Mouse (Mus musculus): ENCODE results near the gene Fmo5. TPM values are rescaled to one million over a fixed set of nuclear protein-coding genes. Genes with fewer than 3 reads are reported as not detected.
A peak's percentile ranks its signal among the peaks of the same experiment; 100 is the strongest.

The Fmo5 gene
- total RNA-seq, 2 experiments from 2014 or later = 4.5 to 4.8 TPM

DNA sequence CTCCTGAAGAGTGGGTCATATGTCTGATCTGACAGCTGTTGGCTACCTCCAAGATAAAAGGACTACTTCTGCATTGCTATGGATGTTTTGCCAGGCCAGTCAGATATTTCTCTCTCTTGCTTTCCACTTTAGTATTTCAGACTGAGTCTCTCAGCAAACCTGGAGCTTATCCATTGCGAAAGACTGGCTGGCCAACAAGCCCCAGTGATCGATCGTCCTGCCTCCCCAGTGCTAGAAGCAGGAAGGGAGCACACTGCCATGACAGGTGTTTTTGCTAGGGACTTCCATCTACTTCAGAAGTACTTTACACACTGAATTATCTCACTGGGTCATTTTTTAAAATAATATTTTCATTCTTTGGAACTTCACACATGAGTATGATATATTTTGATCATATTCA, 49.8 kb downstream of the Fmo5 start:
- no peak for DNase-seq (ENCODE audit: low spot score in 2 of 2)

DNA sequence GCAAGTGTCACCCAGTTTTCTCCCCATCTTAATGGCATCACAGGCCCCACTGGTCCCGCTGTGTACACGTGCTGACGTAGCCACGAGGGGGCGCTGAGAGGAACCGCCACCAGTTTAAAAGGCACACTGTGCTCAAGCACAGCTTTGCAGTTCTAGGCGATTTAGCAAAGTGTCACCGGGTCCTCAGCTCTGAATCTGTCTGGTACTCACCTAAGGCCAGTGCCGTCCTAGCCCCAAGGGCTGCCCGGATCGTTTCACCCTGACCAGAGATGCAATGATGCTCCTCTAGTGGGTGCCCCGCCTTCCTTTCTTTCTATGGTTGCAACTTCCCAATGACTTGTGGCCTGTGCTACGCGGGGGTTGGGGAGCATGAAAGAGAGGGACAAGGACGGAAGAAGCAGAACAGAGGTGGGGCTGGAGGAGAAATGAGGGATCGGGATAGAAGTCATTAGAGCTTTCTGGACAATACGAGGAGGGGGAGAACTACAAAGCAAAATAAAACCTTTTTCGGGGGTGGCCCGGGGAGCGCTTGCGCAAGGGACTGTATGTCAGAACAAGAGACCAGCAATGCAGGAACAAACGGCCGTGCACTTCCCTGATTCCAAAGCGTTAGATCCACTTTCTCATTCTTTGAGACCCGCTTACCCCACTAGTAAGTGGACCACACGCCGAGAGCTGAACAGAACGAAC, 52.2 kb downstream of the Fmo5 start:
- DNase-seq (ENCODE audit: low spot score in 2 of 2) = peak; percentile 82 to 83

DNA sequence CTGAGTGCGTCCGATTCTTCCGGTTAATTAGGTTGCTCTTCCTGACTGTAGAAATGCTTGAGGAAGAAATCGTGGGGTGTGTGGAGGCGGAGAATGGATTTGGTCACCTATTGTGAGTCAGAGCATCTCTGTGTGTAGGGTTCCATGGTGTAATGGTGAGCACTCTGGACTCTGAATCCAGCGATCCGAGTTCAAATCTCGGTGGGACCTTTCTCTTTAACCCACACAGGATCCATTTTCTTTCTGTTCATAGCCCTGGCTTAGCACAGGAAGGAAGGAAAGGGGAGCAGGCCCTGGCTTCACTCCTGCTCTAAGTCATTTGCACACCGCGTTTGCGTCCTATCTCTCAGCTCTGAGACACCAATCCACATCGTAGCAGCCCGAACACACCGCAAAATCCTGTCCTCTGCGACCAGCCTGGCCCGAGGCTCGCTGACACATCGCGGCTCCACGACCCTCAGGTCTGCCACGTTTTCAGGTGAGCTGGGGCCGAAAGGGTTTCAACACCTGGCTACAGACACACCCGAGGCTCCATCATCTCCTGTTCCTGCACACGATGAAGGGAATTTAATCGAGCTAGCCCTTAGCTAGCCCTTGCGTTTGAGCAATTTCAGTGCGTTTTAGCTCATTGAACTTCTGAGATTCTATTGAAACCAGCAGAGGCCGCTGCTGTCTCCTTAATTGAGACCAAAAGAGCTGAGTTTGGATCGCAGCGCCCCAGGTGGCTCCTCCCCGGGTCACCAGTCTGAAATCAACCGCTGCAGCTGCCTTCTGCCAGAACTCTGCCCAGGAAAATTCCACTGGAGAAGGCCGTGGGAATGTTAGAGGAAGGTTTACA, 52.9 kb downstream of the Fmo5 start:
- DNase-seq (ENCODE audit: low spot score in 2 of 2) = peak; percentile 74 to 76

DNA sequence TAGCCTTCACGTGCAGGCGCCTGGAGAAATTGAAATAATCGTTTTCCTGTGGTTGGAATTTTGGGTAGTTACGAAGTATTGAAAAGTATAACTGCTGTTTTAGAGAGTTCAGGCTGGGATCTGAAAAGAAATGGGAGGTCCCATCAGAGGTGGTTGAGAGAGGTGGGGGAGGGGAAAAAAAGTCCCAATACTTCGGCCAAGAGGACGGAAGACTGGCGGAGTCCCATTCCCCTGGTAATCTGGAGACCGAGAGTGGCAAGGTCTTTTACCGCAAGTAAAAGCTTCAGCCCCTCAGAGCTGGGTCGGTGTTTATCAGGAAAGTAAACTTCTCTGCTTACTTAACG, 53.5 kb downstream of the Fmo5 start:
- DNase-seq (ENCODE audit: low spot score in 2 of 2) = no peak

DNA sequence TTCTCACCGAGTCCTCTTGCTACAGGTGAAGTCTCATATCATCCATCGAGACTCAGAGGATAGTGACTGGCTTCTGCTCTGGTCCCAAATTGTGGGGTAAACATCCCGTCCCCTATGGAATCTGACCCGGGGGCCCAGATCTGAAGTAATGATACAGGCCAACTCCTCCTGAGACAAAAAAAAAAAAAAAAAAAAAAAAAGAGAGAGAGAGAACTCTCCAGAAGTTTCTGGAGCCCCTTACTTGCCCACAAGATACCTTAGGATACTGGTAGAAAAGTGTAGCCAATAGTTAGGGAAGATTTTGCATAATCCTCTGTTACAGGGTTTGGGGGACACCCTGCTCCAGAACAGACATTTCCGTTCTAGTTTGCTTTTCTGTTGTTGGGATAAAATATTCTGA, 54.0 kb downstream of the Fmo5 start:
- DNase-seq (ENCODE audit: low spot score in 2 of 2) = no peak

DNA sequence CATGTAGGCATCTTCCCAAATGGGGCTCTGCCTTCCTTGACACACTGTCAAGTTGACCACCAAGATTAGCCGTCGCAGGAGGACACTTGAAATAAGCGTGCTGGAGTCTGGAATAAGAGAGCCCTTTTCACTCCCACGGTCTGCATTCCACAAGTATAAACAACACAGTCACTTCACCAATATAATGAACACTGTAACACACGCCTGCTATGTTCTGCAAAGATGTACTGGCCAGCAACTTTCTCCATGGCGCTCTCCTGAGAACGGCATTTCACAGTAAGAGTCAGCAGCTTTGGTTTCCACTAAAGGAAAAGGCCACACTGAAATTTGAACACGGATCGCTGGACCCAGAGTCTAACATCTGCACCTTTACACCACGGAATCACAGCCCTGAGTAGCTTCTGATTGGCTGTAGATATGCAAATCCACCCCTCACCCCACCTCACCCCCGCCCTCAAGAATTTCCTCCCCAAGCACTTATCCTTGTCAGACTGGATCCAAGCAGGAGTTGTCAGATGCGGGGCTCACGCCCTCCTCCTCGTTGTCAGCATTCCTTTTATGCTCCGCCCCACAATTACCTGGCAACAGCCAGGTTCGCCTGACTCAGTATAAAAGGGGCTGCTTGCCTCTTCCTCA, 55.1 kb downstream of the Fmo5 start:
- DNase-seq (ENCODE audit: low spot score in 2 of 2) = no peak

DNA sequence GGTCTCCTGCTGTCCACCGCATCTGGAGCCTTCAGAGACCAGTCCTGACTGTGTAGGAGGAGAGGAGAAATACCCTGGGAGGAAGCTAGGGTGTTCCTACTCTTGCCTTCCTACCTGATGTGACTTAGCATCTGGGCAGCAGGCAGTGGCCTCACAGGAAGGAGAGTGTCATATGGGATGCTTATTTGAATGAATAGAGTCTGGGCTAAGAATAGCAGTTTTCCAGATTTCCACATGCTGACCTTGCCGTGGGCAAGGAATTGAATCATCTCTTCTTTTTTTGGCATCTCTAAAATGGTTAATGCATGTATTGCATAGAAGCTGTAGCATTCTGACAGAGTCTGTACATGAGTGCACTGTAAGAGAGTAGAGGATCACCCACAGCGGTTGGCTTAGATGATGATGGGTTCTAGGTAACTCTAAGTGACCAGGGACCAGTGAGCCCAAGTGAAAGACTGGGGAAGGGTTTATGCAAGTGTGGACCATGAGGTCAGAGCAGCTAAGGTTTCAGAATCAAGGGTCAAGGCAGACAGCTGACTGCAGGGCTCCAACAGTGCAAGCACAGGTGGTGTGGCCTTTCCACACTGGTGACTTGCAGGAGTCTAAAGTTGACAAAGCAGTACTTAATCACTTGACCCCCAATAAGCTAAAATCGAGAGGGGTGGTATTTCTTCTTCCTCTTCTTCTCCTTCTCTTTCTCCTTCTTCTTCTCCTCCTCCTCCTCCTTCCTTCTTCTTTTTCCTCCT, 57.9 kb downstream of the Fmo5 start:
- no peak for DNase-seq (ENCODE audit: low spot score in 2 of 2)

DNA sequence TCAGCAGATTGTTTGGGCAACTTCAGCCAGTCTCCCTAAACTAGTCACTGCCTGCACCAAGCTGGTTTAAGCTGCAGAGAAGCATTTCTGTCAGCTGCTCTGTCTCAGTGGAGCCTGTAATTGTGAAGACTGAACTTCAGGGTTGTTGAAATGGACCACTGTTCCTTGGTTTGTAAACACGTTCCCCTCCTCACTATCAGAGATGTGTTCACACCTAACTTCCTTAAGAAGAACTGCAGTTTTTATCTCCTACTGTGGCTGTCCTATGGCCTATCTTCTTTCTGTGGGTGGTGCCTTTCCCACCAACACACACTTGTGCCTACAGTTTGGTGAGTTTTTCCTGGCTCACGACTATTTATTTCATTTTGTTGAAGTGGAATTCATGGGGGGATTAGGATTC, 60.7 kb downstream of the Fmo5 start:
- DNase-seq (ENCODE audit: low spot score in 2 of 2) = no peak

DNA sequence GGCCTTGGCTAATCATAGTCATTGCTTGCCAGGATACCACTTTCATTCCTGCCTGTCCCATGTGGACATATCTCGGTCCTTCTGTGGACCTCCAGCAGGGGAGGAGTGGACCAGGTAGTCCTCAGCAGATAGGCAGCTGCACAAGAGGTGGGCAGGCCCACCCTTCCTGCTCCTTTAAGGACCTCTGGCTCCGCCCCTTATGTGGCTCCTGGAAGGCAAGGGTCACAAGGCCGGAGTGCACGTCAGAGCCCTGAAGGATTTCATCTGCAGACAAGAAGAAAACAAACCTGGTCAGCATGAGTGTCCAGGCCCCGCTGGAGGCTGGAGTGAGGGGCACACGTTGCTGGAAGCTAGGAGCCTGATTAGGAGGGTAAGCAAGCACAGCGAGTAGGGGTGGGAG, 62.0 kb downstream of the Fmo5 start:
- DNase-seq (ENCODE audit: low spot score in 2 of 2) = no peak

DNA sequence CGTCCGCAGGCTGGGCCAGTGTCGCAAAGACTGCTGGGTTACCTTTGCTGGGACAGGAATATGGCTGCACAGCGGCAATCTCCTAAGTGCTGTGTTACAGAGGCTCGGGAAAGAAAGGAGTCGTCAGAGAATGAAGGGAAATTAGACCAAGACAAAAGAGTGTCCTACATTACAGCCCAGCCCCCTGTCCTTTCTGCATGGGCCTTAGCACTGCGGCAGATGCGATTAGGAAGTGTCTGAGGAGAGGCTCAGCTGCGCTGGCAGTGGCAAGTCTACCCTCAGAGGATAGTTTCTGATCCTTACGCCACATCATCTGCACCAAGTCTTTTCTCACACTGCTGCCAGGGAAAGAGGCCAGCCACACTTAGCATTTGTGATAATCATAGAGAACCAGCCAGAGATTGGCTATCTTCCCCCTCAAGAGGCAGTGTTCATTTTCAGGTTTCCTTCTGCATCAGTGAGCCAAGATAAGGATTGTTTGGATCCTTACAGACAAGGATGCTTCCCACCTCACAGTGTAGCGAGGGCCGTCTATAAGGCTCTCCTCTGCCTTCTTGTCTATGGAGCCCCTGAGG, 62.9 kb downstream of the Fmo5 start:
- DNase-seq (ENCODE audit: low spot score in 2 of 2) = peak in 1 of 2 experiments; percentile 23

DNA sequence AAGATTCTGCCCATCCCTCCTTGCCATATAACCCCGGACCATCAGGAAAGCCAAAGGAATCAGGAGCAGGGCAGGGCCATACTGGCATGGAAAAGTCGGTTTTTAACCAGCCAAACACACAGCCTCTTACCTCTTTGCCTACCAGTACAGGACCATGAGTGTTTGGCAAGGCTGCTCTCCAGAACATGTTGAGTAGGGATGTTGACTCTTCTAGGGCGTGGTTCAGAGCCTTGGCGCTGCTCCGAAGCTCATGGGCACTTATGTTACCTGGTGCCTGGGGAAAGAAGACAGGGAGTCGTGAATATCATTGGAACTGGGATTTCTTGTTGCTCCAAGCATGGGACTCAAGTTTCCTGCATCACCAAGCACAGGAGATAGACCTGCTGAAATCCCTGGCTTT, 65.2 kb downstream of the Fmo5 start:
- no peak for DNase-seq (ENCODE audit: low spot score in 2 of 2)

DNA sequence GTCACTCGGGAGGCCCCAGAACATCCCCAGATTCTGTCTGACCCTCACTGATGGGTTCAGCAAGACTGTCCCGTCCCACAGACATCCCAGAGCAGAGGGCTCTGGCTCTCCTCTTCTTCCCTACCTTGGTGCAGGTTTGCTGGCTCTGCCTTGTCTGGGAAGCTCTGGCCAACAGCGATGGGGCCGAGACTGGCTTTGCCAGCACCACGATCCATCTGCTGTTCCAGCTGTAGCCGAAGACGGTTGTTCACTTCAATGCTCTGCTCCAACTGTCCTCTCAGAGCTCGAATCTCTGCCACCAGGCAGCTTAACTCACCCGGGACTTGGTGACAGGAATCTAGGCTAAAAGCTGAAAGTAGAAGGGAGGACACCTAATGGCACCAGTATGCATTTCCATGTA, 68.3 kb downstream of the Fmo5 start:
- no peak for DNase-seq (ENCODE audit: low spot score in 2 of 2)

DNA sequence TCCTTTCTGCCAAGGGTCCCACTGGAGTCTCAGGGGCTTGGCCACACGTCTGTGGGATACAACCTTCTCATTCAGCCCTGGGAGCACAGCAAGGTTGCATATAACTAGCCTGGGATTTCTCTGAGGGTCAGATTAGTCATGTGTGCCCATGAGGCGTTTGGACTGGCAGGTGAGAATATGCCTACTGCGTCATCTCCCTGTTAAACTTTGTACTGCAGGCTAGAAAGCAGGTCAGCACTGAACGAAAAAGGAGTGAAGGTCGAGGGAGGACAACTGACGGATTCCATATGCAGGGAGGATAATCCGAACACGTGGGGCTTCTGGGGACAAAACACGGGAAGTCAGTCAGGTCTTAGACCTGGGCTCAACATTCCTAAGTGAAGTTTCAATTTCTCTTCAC, 68.7 kb downstream of the Fmo5 start:
- DNase-seq (ENCODE audit: low spot score in 2 of 2) = no peak

DNA sequence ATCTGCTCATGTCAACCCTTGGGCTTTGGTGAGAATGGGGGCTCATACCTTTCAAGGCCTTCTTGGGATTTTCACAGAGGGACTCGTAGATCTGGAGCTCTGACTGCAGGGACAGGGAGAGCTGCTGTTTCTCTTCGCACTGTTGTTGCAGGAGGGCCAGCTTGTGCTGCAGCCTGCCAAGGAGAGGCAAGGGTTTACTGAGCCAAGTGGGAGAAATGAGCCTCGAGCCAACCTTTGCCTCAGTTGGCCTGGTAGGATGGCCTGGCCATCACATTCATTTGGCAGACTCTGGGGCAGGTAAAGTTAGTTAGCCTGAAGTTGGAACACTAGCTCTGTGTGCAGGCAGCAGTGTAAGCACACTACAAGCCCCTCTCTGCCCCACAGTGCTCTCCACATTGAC, 70.5 kb downstream of the Fmo5 start:
- DNase-seq (ENCODE audit: low spot score in 2 of 2) = no peak

DNA sequence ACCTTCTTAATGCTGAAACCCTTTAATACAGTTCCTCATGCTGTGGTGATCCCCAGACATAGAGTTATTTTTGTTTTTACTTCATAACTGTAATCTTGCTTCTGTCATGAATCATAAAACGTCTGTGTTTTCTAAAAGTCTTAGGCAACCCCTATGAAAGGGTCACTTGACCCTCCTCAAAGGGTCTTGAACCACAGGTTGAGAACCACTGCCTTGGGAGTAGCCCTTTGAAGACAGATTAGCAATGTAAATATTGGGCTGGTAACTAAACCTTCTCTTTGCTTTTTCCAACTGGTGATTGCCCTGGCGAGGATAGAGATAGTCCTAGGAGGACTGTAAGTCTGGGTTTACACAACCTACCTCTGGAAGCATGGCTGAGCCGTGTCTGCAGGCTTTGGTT, 72.6 kb downstream of the Fmo5 start:
- DNase-seq (ENCODE audit: low spot score in 2 of 2) = no peak

DNA sequence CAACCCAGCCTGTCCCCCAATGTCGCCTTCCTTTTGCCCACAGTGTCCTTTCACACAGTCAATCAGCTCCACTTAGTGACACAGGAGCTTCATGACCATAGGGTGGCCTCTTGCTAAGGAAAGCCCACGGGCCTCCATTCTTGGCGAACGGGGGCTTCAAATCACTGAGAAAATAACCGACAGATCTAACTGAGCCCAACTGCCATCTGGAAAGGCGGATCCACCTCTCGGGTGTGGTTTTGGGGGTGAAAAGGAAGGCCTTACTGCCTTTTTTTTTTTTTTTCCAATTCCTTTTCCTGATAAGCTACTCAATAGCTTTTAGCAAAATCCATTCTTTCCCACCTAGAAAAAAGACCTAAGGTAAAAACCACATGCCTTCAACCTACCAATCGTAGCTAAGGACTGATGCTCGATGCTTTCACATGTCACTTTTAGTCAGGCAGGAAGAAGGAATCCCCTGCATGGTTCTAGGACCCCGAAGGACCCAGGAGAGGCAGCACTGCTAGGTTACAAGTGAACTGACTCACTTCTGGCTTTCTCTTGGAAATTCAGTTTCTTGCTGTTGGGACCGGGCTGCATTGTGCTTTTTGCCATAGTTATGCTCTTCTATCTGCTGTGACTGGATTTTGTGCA, 74.0 kb downstream of the Fmo5 start:
- DNase-seq (ENCODE audit: low spot score in 2 of 2) = no peak

Small RNA genes within 50 kb of the gene (microRNA-seq; reads per million reads assigned to microRNA genes)
- 0 reads per million in 2 experiments for gene Mir7225

Other genes starting within 250 kb of the Fmo5 start
- not detected for gene Olfr1402, start 206.8 kb upstream of the Fmo5 start, total RNA-seq (2021)
- gene Chd1l, start 18.6 kb upstream of the Fmo5 start, total RNA-seq (2021) = 1 to 10 TPM; 8.2 to 8.9 TPM
- 10 to 100 TPM; 30.5 to 30.9 TPM for gene Prkab2, start 29.4 kb downstream of the Fmo5 start, total RNA-seq (2021)
- not detected for gene Gm17651, start 45.9 kb downstream of the Fmo5 start, total RNA-seq (2021)